Mouse (Mus musculus) layer of hippocampus, postnatal 36 days (tissue): ENCODE measurements at regions not wholly inside any gene's neighbourhood (a gene's known extent, or its start where the extent isn't known, plus 50 kb on each side); places are given as distances from the start of the nearest gene placed in this dataset.
"Not testable (repeated sequence)": the region's sequence is repeated elsewhere in the genome, so short reads cannot be mapped to it uniquely, and the experiment has no call there.

Experiments
- DNase-seq, 2 experiments: peaks; one replicate each; pipeline ENCODE4 v3.0.0; 2022

DNA sequence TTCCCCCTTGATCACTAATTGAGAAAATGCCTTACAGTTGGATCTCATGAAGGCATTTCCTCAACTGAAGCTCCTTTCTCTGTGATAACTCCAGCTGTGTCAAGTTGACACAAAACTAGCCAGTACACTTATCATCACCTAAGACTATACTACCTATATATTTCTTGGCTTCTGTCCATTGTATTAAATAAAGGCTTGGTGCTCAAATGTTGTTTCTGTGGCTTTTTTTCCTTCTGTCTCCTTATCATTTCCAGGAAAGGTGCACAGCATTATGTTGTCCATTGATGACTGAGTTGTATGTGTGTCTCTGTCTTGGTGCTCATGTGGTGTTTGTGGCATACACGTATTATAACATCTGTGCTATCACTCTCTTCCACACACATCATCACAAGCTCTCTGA, 461.5 kb downstream of the Dad1 start:
- DNase-seq, result not testable (repeated sequence)

DNA sequence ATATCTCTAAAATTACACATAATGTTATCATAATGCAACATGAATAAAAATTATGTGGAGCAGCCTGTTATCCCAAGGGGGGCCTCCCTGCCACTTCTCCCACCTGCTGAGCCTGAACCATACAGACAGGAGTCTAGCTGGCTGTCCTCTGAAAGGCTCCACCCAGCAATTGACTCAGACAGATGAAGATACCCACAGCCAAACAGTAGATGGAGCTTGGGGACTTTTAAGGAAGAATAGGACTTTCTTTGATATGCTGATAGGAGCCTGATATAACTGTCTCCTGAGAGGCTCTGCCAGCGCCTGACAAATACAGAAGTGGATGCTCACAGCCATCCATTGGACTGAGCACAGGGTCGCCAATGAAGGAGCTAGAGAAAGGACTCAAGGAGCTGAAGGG, 468.4 kb downstream of the Dad1 start:
- DNase-seq, result not testable (repeated sequence)

DNA sequence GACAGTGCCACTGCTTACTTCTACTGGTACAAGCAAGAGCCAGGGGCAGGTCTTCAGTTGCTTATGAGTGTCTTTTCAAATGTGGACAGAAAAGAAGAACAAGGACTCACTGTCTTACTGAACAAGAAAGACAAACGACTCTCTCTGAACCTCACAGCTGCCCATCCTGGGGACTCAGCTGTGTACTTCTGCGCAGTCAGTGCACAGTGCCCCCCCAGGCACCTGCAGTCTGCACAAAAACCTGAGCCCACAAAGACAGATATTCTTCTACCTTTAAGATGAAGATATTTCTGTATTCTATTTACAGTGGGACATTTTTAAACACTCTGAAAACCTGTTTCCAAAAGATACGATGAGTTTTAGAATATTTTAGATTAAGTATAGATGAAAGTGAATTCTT, 476.5 kb downstream of the Dad1 start:
- no peak for DNase-seq

DNA sequence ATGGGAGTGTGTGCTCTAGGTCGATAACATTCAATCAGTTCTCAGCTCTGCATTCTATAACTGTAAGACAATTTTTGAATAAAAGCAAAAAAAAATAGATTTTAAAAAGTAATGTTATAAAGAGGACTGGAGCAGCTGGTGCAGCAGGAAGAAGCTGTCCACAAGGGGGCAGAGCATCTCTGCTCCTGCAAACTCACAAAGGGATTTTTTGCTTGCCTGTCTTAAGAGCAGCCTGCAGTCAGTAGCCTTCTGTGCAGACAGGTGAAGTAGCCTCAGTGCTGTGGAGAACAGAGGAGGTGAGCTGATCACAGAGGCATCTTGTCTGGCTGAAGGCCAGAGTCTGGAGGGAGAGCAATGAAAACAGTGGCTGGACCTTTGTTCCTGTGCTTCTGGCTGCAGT, 477.2 kb downstream of the Dad1 start:
- DNase-seq, result peak; percentile 27 to 36

DNA sequence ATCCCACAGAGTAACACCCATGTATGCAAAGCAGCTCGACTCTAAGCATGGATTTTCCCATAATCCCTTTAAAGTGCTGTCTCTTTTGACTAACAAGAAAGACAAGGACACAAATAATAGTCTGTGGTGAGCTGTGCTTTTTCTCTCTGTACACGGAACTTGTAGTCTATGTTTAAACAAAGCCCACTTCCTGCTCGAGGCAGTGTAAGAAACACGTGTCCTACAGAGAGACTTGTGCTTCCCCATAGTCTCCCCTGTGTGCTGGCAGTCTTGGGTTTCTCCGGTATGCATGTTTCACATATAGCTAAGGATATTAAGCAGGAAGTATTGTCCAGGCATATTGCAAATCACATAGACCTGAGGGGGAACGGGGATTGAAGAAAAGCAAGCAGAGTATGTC, 487.4 kb downstream of the Dad1 start:
- not testable (repeated sequence) for DNase-seq

DNA sequence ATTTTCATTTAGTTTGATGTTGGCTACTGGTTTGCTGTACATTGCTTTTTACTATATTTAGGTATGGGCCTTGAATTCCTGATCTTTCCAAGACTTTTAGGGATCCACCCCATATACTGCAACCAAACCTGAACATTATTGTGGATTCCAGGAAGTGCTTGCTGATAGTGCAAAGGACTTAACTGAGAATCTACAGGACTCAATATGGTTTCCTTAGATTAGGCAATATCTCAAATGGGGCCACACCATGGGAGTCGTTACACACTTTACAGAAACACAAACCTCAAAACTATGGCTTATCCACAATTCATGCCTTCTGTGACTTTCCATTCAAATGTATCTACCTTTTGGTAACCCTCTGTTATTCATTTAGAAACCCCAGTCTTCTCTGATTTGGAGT, 488.0 kb downstream of the Dad1 start:
- DNase-seq, result not testable (repeated sequence)

DNA sequence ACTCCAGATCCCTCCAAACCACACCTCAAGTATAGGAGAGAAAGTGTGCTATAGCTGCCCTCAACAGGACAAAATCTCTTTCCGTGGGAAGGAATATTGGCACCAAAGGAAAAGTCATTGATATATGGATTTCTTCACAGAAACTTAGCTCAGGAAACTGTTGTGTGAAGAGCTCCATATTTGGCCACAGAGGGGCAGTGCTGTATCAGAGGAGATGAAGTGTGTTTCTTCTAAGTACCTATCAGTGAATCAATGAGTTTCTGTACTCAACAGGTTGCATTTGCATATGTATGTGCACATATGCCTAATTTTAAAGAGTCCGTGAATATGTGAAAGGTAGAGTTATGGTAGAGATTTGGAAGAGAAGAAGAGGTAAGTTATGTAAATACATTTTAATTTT, 493.3 kb downstream of the Dad1 start:
- DNase-seq, result not testable (repeated sequence)

DNA sequence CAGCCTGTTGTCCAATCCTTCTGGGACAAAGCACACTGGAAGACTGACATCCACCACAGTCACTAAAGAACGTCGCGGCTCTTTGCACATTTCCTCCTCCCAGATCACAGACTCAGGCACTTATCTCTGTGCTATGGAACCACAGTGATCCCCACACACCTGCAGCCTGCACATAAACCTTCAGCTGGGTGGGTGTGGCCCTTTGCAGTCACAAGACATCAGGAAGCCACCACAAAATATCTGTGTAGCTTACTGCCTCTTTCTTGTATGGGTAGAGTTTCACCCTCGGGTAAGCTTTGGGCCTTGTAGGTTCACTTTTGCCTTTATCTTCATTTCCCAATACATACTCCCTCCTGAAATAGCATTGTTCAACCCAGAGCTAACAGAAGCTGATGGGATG, 496.1 kb downstream of the Dad1 start:
- DNase-seq, result not testable (repeated sequence)

DNA sequence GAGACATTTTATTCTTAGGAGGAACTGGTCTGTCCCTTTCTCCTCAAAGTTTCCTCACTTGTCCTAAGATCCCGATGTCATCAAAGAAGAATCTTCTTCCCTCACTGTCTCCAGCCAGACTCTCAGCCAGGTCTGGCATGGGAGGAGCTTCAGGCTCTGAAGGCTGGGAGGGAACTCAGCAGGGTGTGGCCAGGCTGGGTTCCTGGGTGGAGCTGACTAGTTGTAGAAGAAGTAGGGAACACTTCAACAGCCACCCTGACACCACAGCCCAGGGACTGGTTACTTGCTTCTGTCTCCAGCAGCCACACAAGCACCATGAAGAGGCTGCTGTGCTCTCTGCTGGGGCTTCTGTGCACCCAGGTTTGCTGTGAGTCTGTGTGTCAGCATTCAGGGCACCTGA, 496.8 kb downstream of the Dad1 start:
- not testable (repeated sequence) for DNase-seq

DNA sequence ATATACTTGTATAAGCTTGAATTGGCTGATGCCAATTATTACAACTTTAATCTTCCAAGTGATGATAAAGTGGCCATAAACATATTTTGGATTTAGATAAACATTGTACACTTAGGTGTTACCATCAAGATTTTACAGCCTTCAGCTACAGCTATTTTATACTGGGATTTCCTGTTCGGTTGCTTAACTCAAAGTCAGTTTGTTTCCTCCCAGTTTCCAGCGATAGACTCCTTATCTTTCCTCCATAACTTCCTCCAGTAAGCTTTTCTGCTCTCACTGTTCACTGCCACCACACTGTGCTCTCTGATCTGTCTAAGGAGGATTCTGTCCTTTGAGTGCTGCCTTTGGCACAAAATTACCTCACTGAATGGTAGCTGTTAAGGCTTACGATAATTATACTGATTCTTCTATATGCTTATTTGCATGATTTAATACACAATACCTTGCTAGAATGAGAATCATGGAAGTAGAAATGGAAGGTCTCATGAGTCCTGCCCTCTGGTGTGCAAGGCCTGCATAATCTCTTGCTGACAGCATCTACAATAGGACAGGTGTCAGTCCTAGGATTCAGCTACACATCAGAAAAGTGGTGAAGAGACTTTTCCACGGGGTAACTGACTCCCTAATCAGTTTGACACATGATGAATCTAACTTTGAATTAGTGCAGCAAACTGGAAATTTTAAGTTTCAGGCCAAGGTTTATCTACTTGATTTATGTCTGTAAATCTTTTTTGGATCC, 503.0 kb downstream of the Dad1 start:
- DNase-seq, result no peak

DNA sequence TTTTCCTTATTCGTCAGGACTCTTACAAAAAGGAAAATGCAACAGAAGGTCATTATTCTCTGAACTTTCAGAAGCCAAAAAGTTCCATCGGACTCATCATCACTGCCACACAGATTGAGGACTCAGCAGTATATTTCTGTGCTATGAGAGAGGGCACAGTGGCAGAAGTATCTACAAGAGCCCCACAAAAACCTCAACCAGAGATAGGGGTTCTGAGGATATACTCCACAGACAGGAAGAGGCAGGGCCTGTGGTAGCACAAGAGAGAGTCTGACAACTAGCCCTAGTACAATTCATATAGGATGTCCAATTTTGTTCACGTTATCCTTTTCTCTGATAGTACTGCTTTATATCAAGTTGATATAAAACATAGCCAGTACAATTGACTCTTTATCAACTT, 510.4 kb downstream of the Dad1 start:
- DNase-seq, result not testable (repeated sequence)

DNA sequence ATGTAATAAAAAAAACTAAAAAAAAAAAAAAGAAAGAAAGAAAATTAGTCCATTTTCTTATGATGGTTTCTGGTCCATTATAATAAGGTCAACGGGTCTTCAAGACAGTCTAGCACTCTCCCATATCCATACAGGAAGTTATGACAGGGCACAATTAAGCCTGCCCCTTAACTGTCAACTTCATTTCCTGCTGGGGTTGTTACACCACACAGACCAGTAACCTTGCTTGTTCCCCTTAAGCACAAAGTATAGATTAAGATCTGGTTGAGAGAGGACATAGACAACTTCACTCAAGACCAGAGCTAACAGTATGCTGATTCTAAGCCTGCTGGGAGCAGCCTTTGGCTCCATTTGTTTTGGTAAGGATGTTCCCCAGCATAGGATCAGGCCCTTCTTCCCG, 511.0 kb downstream of the Dad1 start:
- not testable (repeated sequence) for DNase-seq

DNA sequence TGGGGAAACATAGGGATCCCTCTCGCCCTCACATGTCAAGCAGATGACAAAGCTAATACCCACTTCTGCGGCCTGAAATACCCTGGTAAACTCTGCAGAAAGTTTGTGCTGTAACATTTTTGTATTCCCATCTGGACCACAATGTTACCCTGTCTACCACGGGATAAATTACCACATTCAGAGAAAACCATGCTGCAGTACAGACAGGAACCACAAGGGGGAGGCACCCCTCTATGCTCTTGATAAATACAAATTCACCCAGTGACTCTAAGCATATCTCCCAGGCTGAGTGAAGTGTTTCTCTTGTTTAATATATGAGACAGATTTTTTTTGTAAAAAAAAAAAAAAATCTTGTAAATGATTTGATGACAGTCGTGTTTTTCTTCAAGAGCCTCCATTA, 512.7 kb downstream of the Dad1 start:
- DNase-seq, result peak; percentile 4 to 11

DNA sequence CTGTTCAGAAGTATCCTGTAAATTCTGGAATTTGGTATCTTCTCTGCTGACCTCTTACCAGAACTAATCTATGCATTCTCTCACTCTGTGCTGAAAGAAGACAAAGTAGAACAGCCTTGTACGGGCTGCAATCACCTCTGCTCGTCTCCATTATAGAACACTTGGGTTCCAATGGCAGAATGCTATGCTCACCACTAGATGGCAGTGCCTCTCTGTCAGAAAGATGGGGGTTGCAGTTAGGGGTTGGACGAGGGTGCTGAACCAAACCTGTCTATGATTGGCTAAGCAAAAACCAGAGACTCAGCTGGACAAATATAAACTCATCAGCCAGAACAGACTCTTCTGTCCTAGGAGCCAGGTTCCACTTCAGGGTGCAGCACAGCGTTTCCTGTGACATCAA, 515.9 kb downstream of the Dad1 start:
- not testable (repeated sequence) for DNase-seq

DNA sequence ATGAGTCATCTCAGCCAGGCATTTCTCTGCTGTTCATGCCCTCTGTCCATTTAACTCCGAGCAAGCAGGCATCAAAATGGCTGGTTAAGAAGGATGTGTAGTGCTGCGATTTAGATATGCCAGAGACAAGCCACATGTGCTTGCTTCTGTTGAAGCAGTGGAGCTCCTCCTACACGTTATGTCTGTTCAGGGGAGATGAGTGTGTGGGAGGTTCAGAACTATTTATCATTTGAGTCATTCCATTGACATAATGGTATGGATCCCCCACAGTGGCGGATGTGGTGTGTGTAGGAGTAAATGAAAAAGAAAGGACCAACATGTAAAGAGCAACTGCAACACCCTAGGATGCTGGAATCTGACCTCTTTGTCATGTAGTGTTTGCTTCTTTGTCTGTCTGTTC, 517.6 kb downstream of the Dad1 start:
- not testable (repeated sequence) for DNase-seq

DNA sequence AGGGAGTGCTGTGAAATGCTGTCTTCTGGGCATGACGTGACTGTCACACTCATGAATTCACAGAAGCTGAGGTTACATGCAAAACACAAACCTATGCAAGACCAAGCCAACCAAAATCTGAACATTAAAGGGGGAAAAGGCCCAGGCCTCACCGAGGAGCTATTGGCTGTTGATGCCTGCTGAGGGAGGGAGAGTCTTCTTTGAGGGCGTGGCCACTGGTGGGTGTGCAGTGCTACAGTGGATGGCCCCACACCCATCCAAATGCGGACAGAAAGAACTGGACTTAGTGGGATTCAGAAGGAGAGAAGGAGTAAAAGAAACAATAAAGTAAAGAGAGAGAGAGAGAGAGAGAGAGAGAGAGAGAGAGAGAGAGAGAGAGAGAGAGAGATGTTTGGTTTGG, 522.3 kb downstream of the Dad1 start:
- DNase-seq, result not testable (repeated sequence)

DNA sequence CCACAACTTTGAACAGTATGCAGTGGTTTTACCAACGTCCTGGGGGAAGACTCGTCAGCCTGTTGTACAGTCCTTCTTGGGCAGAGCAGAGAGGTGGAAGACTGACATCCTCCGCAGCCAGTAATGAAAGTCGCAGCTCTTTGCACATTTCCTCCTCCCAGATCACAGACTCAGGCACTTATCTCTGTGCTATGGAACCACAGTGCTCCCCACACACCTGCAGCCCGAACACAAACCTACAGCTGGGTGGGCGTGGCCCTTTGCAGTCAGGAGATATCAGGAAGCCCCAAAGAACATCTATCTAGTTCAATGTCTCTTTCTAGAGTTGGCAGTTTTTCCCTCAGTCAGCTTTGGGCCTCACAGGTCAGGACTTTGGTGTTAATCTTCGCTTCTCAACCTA, 524.0 kb downstream of the Dad1 start:
- DNase-seq, result not testable (repeated sequence)

DNA sequence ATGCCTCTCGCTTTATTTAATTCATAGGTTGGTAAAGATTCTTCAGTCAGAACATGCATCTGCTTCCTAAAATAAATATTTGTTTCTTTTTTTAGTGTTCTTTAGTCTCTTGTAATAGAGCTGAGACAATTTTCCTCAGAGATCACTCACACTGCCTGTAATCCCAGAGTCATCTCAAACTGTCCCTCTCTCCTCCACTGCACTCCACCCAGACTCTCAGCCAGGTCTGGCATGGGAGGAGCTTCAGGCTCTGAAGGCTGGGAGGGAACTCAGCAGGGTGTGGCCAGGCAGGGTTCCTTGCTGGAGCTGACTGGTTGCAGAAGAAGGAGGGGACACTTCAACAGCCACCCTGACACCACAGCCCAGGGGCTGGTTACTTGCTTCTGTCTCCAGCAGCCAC, 524.8 kb downstream of the Dad1 start:
- DNase-seq, result not testable (repeated sequence)

DNA sequence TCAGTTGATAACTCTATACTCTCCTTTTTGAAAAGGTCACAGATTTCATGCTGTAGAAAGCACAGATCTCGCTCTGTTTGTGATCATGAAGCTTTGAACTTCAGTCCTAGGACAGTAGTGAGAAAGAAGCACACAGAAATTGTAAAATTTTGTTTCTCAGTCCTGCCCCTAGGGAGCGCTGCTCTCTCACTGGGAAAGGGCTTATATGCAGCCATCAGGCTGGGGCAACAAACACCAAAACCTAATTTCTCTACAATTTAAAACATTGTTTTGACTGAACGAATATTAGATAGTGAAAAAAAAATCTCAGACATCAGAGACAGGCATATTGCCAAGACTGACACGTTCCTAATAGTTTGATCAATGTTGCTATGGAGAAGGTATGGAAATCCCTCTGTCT, 527.0 kb downstream of the Dad1 start:
- DNase-seq, result not testable (repeated sequence)

DNA sequence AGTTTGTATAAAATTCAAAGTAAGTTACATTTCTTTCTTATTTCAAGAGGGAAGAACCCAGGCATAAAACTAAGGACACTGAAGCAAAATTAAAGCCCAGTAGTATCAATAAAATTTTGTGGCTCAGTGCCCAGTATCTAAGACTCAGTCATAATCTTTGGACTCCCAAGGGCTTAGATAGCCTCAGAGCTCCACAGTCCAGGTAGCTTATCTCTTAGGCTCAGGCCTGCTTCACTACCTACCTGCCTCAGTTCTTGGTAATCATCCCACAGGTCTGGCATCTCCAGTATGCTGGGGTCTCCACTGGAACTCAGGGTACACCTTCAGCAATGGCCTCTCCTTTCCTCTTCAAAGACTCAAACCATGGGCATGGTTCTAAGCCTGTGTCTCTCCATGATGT, 530.3 kb downstream of the Dad1 start:
- DNase-seq, result not testable (repeated sequence)

DNA sequence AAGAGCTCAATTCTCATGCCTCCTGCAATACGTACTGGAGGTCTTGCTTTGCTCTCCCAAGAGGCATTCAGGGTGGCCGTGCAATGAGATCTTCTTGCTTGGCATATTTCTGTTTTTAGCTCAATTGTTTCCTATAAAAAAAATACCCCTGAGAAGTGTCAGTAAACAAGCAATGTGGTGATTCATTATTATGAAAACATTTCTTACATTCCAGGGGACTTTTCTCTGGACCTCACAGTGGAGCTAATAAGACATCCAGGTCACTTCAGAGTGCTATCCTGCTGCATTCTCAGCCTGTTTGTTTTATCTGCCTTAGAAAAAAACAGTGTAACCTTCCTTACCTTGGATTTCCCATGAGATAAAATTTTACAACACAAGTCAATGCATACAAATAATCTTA, 532.0 kb downstream of the Dad1 start:
- not testable (repeated sequence) for DNase-seq

DNA sequence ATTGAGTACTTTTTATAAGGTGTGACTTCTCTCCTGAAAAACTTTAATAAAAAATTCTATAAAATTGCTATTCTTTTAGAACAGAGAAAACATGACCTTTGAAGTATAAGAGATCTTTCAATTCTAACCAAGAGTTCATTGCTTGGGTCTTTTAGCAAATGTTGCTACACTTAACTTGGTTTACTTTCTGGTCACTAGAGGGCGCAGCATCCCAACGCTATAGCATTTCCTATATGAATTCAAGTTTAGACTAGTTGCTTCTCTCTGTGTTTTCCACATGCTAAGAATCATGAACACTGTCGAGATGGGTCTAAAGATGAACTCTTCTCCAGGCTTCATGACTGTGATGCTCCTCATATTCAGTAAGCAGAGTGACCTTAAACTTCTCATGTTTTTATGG, 544.3 kb downstream of the Dad1 start:
- DNase-seq, result not testable (repeated sequence)

DNA sequence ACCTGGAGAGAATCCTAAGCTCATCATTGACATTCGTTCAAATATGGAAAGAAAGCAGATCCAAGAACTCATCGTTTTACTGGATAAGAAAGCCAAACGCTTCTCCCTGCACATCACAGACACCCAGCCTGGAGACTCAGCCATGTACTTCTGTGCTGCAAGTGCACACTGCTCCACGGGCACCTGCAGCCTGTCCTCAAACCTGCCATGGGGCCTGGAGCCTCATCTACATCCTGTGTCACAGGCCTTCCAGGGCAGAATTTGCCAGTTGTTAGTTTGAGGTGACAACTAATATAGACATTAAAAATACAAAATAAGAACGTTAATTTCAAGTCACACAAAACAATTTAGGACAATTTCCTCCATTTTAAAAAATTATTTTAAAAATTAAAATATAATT, 549.6 kb downstream of the Dad1 start:
- DNase-seq, result not testable (repeated sequence)

DNA sequence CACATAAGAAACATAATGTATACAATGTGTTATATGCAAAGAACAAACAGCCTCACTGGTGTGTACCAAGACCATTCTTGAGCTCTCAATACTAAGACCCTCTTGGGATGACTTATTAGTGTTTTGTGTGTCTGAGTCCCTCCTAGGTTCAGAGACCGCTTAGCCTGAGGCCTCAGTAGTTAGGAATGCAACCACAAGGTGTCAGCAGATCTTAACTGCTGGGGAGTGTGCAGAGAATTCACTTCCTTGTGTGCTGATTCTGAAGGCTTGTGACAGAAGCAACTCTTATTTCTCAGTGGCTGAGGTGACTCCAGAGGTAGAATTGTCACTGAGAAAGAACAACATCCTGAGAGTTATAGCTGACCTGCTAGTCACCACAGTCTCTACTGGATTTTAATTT, 550.3 kb downstream of the Dad1 start:
- DNase-seq, result not testable (repeated sequence)

DNA sequence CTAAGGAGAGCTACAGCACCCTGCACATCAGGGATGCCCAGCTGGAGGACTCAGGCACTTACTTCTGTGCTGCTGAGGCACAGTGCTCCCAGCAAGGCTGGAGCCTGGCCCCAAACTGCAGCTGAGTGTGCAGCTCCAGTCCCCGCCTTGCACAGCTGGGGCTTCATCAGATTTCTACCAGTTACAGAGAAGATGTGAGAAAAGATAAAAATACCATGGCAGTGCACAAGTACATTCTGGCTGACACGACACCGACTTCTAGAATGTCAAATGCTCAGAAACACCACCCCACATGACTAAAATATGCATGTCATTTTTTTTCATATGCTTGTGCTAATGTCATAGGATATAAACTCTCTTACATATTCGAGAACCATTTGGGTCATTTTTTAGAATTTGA, 569.8 kb downstream of the Dad1 start:
- DNase-seq, result not testable (repeated sequence)
